Comparison of ENCODE assay signal across 8 mouse cellular contexts in the genomic region with DNA sequence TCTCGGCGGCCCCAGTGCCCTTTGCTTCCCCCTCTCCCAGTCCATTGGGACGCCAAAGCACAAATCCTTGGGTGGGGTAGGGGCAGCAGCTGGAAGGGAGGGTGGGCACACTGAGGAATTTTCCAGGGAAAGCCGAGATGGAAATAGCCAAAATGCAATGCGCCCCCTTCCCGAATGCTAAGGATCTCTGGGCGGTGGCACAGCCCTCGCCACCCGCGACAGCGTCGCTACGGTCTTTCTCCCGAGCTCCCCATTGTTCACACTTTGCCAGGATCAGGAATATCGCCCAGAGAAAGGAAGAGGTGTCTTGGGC. TPM values are rescaled to one million over a fixed set of nuclear protein-coding genes. Genes with fewer than 3 reads are reported as not detected.
A peak's percentile ranks its signal among the peaks of the same experiment; 100 is the strongest.
DNase-seq lines count a peak whose midpoint lies in the region; ATAC-seq and TF ChIP-seq lines count a peak whose summit lies in the region.

No protein-coding gene starts in this region.

- no peak for TF ChIP-seq CTCF in ES-Bruce4 (IDR thresholded peaks at IDR 0.05; ENCODE audit: low read depth, low read length)

- ATAC-seq in heart, embryonic 12.5 days (ENCODE audit: insufficient number of reproducible peaks, low FRiP score), result no peak
- peak; percentile 21 for ATAC-seq in forebrain, embryonic 16.5 days
- ATAC-seq in liver, embryonic 16.5 days (ENCODE audit: low read depth), result 0 out of 2 replicates have a peak, but pooled peaks have one; percentile 7

- peaks cover 16% of the 10 kb centered on the region for H3K4me1 ChIP-seq in heart, embryonic 12.5 days (replicated peaks)
- H3K4me1 ChIP-seq in ES-Bruce4 (ENCODE audit: control insufficient read depth, insufficient read depth, low read length), result no peaks in the 10 kb centered on the region
- peaks cover 27% of the 10 kb centered on the region for H3K4me1 ChIP-seq in forebrain, embryonic 16.5 days (replicated peaks; ENCODE audit: control insufficient read depth, insufficient read depth, low read length)
- H3K4me1 ChIP-seq in liver, embryonic 16.5 days (ENCODE audit: control insufficient read depth, low read depth, low read length), result no peaks in the 10 kb centered on the region; the same call in none of the 2 replicates

- H3K27me3 ChIP-seq in heart, embryonic 12.5 days (replicated peaks), result no peaks in the 10 kb centered on the region
- peaks cover 2% of the 10 kb centered on the region; the same call in 1 of the 2 replicates for H3K27me3 ChIP-seq in ES-Bruce4 (ENCODE audit: control insufficient read depth, insufficient read depth, low read length, poor library complexity, severe bottlenecking)
- H3K27me3 ChIP-seq in forebrain, embryonic 16.5 days (replicated peaks; ENCODE audit: control insufficient read depth, insufficient read depth, low read length), result 0 out of 2 replicates have a peak, but pooled peaks cover 2% of the 10 kb centered on the region
- peaks cover 33% of the 10 kb centered on the region for H3K27me3 ChIP-seq in liver, embryonic 16.5 days (ENCODE audit: control insufficient read depth, insufficient read depth, low read depth, low read length)

- H3K36me3 ChIP-seq in heart, embryonic 12.5 days, result no peaks in the 10 kb centered on the region
- H3K36me3 ChIP-seq in ES-Bruce4 (ENCODE audit: control insufficient read depth, insufficient read depth, low read length, poor library complexity, severe bottlenecking), result no peaks in the 10 kb centered on the region
- no peaks in the 10 kb centered on the region for H3K36me3 ChIP-seq in forebrain, embryonic 16.5 days (ENCODE audit: control insufficient read depth, insufficient read depth)
- H3K36me3 ChIP-seq in liver, embryonic 16.5 days (ENCODE audit: control insufficient read depth, insufficient read depth), result no peaks in the 10 kb centered on the region

- peak overlapping the region; percentile 88 for H3K9ac ChIP-seq in heart, embryonic 12.5 days
- H3K9ac ChIP-seq in ES-Bruce4 (ENCODE audit: low read depth, poor library complexity, severe bottlenecking), result 0 out of 2 replicates have a peak overlapping the region, but pooled peaks have one; percentile 23
- peak overlapping the region; percentile 99 for H3K9ac ChIP-seq in forebrain, embryonic 16.5 days (replicated peaks; ENCODE audit: low read depth, low read length)
- peak overlapping the region; percentile 20; the same call in 1 of the 2 replicates for H3K9ac ChIP-seq in liver, embryonic 16.5 days (ENCODE audit: low read depth, low read length)

- no peak for TF ChIP-seq EP300 in ES-Bruce4 (IDR thresholded peaks at IDR 0.05; ENCODE audit: insufficient read depth, low read depth, low read length)

- peak overlapping the region; percentile 91 for H3K4me2 ChIP-seq in heart, embryonic 12.5 days
- H3K4me2 ChIP-seq in forebrain, embryonic 16.5 days (ENCODE audit: low read length), result peak overlapping the region; percentile 70
- H3K4me2 ChIP-seq in liver, embryonic 16.5 days (ENCODE audit: low read depth, low read length), result peak overlapping the region; percentile 34

- TF ChIP-seq POLR2A in ES-Bruce4 (IDR thresholded peaks at IDR 0.05; ENCODE audit: insufficient read depth, low read length), result no peak

- peak overlapping the region; percentile 73 for H3K4me3 ChIP-seq in heart, embryonic 12.5 days
- H3K4me3 ChIP-seq in ES-Bruce4 (ENCODE audit: low read depth, low read length), result peak overlapping the region; percentile 87
- peak overlapping the region; percentile 100 for H3K4me3 ChIP-seq in forebrain, embryonic 16.5 days (replicated peaks; ENCODE audit: low read length)
- H3K4me3 ChIP-seq in liver, embryonic 16.5 days (ENCODE audit: low read depth, low read length), result peak overlapping the region; percentile 49

- DNase-seq in heart, postnatal 25 days (ENCODE audit: low spot score), result no peak
- no peak for DNase-seq in left cerebral cortex, postnatal 4 days
- DNase-seq in ovary, postnatal 36 days (ENCODE audit: low spot score), result no peak
- DNase-seq in kidney, adult 8-10 months, result no peak

- 0% methylated on average over 15 of the region's 15 CpGs for WGBS in heart, embryonic 12.5 days
- 0% methylated on average over 14 of the region's 15 CpGs for WGBS in forebrain, embryonic 16.5 days
- WGBS in liver, embryonic 16.5 days (ENCODE audit: insufficient replicate concordance), result 1% methylated on average over 15 of the region's 15 CpGs

- H3K9me3 ChIP-seq in heart, embryonic 12.5 days (replicated peaks), result no peaks in the 10 kb centered on the region
- H3K9me3 ChIP-seq in ES-Bruce4 (replicated peaks; ENCODE audit: control insufficient read depth, insufficient read depth, low read length, poor library complexity, severe bottlenecking), result no peaks in the 10 kb centered on the region
- H3K9me3 ChIP-seq in forebrain, embryonic 16.5 days (ENCODE audit: control insufficient read depth, low read length), result no peaks in the 10 kb centered on the region
- H3K9me3 ChIP-seq in liver, embryonic 16.5 days (replicated peaks; ENCODE audit: control insufficient read depth, low read length), result no peaks in the 10 kb centered on the region

- intact Hi-C loops in heart, postnatal 25 days (cut with DNase I), result no loop called here
- intact Hi-C loops in left cerebral cortex, postnatal 4 days (cut with DNase I), result loop anchor here (10.0 kb wide), 4 partner anchors 137 to 637 kb away; no protein-coding TSS in a partner anchor

- H3K27ac ChIP-seq in heart, embryonic 12.5 days (ENCODE audit: poor library complexity, severe bottlenecking), result peak overlapping the region; percentile 76
- H3K27ac ChIP-seq in ES-Bruce4 (ENCODE audit: insufficient read depth, low read length), result no peak overlapping the region
- H3K27ac ChIP-seq in forebrain, embryonic 16.5 days (ENCODE audit: low read length), result peak overlapping the region; percentile 97
- H3K27ac ChIP-seq in liver, embryonic 16.5 days (ENCODE audit: low read length), result no peak overlapping the region

RNA-seq across cellular contexts. Expression of a gene that starts 1.3 kb away (rescaled TPM):
- polyA plus RNA-seq in heart, embryonic 12.5 days (2016; fragmentation: Nextera tagmentation; extraction: Ambion mirVana), result 73.6 and 80.0 TPM in 2 replicates
- total RNA-seq in heart, postnatal 25 days (2021), result 1 to 10 TPM; 6.7 to 7.7 TPM
- polyA plus RNA-seq in ES-Bruce4 (2011; ENCODE audit: insufficient read depth, insufficient read length, low read depth, missing spikeins), result 6.4 and 7.2 TPM in 2 replicates
- polyA plus RNA-seq in forebrain, embryonic 16.5 days (2015; fragmentation: Nextera tagmentation; extraction: Ambion mirVana), result 389 and 436 TPM in 2 replicates
- 4.6 TPM in 2 replicates for polyA plus RNA-seq in liver, embryonic 16.5 days (2015; fragmentation: Nextera tagmentation; extraction: Ambion mirVana)
- total RNA-seq in left cerebral cortex, postnatal 4 days (2021), result 1,000 to 10,000 TPM; 1,041 to 1,075 TPM

Comparison
In these comparisons a context has a peak if more than half of its experiments do, and no peak if none do; other contexts are left out.
1. H3K27ac ChIP-seq: peak in heart, embryonic 12.5 days (single experiment) and forebrain, embryonic 16.5 days (single experiment); none in ES-Bruce4 (single experiment) and liver, embryonic 16.5 days (single experiment).
2. H3K4me2 ChIP-seq: peak in every context shown above with its lines; median percentile 91 in heart, embryonic 12.5 days; 70 in forebrain, embryonic 16.5 days; 34 in liver, embryonic 16.5 days.
3. H3K4me3 ChIP-seq: peak in every context shown above with its lines; median percentile 100 in forebrain, embryonic 16.5 days; 87 in ES-Bruce4; 73 in heart, embryonic 12.5 days; 49 in liver, embryonic 16.5 days.
4. H3K9ac ChIP-seq: peak in every context shown above with its lines; median percentile 99 in forebrain, embryonic 16.5 days; 88 in heart, embryonic 12.5 days; 23 in ES-Bruce4; 20 in liver, embryonic 16.5 days.